Mouse (Mus musculus) heart, embryonic 15.5 days (tissue): ENCODE data around the gene Ankrd12. TPM values are rescaled to one million over a fixed set of nuclear protein-coding genes. Genes with fewer than 3 reads are reported as not detected.

ENCODE experiments used
- ATAC-seq: fragments of 200-750 bp; cut with Nextera tagmentation; replicated peaks from 2 replicates; pipeline ENCODE4 v1.8.0; 2017; ENCODE audit warnings: low read depth, moderate TSS enrichment; ENCODE audit not compliant: insufficient number of reproducible peaks, insufficient read depth, low FRiP score
- H3K27ac ChIP-seq: fragments of 300-500 bp; sonication (generic); 2 replicates; pipeline ENCODE4 v1.5.1; 2015; ENCODE audit warnings: mild to moderate bottlenecking, inconsistent platforms
- H3K27me3 ChIP-seq: fragments of 300-500 bp; sonication (generic); 2 replicates; pipeline ENCODE4 v1.6.1; 2015; ENCODE audit warnings: inconsistent platforms
- H3K36me3 ChIP-seq: fragments of 300-500 bp; sonication (generic); 2 replicates; pipeline ENCODE4 v1.6.1; 2015; ENCODE audit warnings: mild to moderate bottlenecking, inconsistent platforms
- H3K4me1 ChIP-seq: fragments of 300-500 bp; sonication (generic); replicated peaks from 2 replicates; pipeline ENCODE4 v1.6.1; 2015; ENCODE audit warnings: inconsistent platforms
- H3K4me2 ChIP-seq: fragments of 300-500 bp; sonication (generic); 2 replicates; pipeline ENCODE4 v1.6.1; 2015; ENCODE audit warnings: inconsistent platforms, mild to moderate bottlenecking, moderate library complexity
- H3K4me3 ChIP-seq: fragments of 300-500 bp; sonication (generic); 2 replicates; pipeline ENCODE4 v1.5.1; 2015; ENCODE audit warnings: mild to moderate bottlenecking, inconsistent platforms
- H3K9ac ChIP-seq: fragments of 300-500 bp; sonication (generic); 2 replicates; pipeline ENCODE4 v1.6.1; 2015; ENCODE audit warnings: mild to moderate bottlenecking, inconsistent platforms
- H3K9me3 ChIP-seq: fragments of 300-500 bp; sonication (generic); replicated peaks from 2 replicates; pipeline ENCODE4 v1.6.1; 2016; ENCODE audit warnings: inconsistent platforms
- WGBS: fragments of 180-500 bp; shearing (Covaris S2); methylation state at CpG from one replicate; pipeline ENCODE4 v1.1.7; 2015; ENCODE audit warnings: mixed read lengths; 5-methylcytosine and 5-hydroxymethylcytosine counted together
- polyA plus RNA-seq: library from polyadenylated mRNA; unstranded; fragments of >200 nt; fragmentation: Nextera tagmentation; extraction: Ambion mirVana; gene quantifications from 2 replicates; pipeline ENCODE4 v1.2.1, GENCODE M21; 2015

The Ankrd12 gene
- polyA plus RNA-seq, 1 experiment from 2014 or later: 20.7 TPM

DNA sequence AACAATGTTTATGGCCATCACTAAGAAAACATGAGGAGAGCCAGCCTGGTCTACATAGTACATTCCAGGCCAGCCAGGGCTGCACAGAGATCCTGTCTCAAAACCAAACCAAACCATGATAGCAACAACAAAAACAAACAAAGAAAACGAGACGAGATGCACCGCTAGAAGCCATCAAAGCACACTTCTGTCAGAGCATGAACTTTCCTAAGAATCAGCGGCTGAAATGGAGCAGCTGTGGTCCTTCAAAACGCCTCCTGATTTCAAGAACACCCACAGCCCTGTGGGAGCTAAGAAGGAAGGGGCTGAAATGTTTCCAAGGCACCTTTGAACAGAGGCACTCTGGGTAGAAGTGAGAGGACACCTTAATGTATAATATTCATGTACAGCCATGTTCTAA, 152.7 kb downstream of the Ankrd12 start:
- H3K4me3 ChIP-seq: no peak overlapping the region
- no peak for ATAC-seq
- H3K27ac ChIP-seq: no peak overlapping the region
- no peak overlapping the region for H3K9ac ChIP-seq
- H3K4me2 ChIP-seq: no peak overlapping the region
- 57% methylated on average over 5 of the region's 5 CpGs for WGBS
- H3K9me3 ChIP-seq: no peaks in the 10 kb centered on the region
- no peaks in the 10 kb centered on the region for H3K4me1 ChIP-seq
- H3K27me3 ChIP-seq: no peaks in the 10 kb centered on the region
- peaks cover 57% of the 10 kb centered on the region for H3K36me3 ChIP-seq

DNA sequence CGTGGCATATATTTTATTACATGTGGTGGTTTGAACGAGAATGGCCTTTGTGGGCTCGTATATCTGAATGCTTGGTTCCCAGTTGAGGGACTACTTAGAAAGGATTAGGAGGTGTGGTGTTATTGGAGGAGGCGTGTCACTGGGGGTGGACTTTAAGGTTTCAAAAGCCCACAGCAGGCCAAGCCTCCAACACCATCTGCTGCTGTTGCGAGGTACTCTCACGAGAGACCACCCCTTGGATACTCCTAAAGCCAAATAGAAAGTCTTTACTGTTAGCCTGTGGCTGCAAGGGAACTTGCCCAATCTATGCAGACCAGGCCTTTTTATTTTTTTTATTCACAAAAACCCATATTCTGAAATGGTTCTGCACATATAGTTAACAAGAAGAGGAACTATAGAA, 154.9 kb downstream of the Ankrd12 start:
- peaks cover 43% of the 10 kb centered on the region for H3K36me3 ChIP-seq
- WGBS: 85% methylated on average over 6 of the region's 6 CpGs

GRCm38 (mm10) chr17:65919235-65919634, 157.7 kb downstream of the Ankrd12 start:
- ATAC-seq: no peak
- Histone ChIP-seq H3K4me2 (no peak overlapping the region), H3K9ac (no peak overlapping the region), H3K27me3 (no peaks in the 10 kb centered on the region), H3K4me1 (peaks cover 9% of the 10 kb centered on the region), H3K4me3 (no peak overlapping the region), H3K27ac (no peak overlapping the region), H3K9me3 (no peaks in the 10 kb centered on the region), H3K36me3 (peaks cover 19% of the 10 kb centered on the region)
- 59% methylated on average over 3 of the region's 3 CpGs for WGBS

More for the DNA sequence above, 154.9 kb downstream of the Ankrd12 start:
- H3K9me3 ChIP-seq: no peaks in the 10 kb centered on the region
- H3K4me3 ChIP-seq: no peak overlapping the region
- H3K27me3 ChIP-seq: no peaks in the 10 kb centered on the region
- no peaks in the 10 kb centered on the region for H3K4me1 ChIP-seq
- H3K9ac ChIP-seq: no peak overlapping the region
- ATAC-seq: no peak
- no peak overlapping the region for H3K4me2 ChIP-seq
- H3K27ac ChIP-seq: no peak overlapping the region

GRCm38 (mm10) chr17:65916135-65916668, 160.7 kb downstream of the Ankrd12 start:
- Histone ChIP-seq H3K27ac (peak overlapping the region; percentile 98), H3K9ac (peak overlapping the region; percentile 47; the same call in 1 of the 2 replicates), H3K4me3 (0 out of 2 replicates have a peak overlapping the region, but pooled peaks have one; percentile 11), H3K4me1 (peaks cover 9% of the 10 kb centered on the region), H3K36me3 (no peaks in the 10 kb centered on the region), H3K4me2 (peak overlapping the region; percentile 51), H3K27me3 (no peaks in the 10 kb centered on the region), H3K9me3 (no peaks in the 10 kb centered on the region)
- 15% methylated on average over 8 of the region's 8 CpGs for WGBS
- peak; percentile 95 for ATAC-seq

Other genes starting within 250 kb of the Ankrd12 start
- 51.1 and 60.7 TPM in 2 replicates for gene Ralbp1, start 191.3 kb downstream of the Ankrd12 start, polyA plus RNA-seq
- 92.9 and 110 TPM in 2 replicates for gene Twsg1, start 125.9 kb downstream of the Ankrd12 start, polyA plus RNA-seq
- 565 and 672 TPM in 2 replicates for gene Ndufv2, start 24.5 kb upstream of the Ankrd12 start, polyA plus RNA-seq
- 25.5 and 31.0 TPM in 2 replicates for gene Washc1, start 34.5 kb upstream of the Ankrd12 start, polyA plus RNA-seq
- gene Ddx11, start 46.4 kb upstream of the Ankrd12 start, polyA plus RNA-seq: 9.5 and 12.4 TPM in 2 replicates